Comparison of ENCODE assay signal across 13 mouse cellular contexts in genomic region chr1:137929764-137930163, GRCm38 (mm10).
DNase-seq lines count a peak whose midpoint lies in the region; ATAC-seq and TF ChIP-seq lines count a peak whose summit lies in the region.
"Had no signal": no experiment of that assay in that cellular context is flagged by ENCODE, and none has a peak within 500 bp of the region (broad histone marks: within the 10 kb centered on the region; RNA-seq: fewer than 3 reads in every experiment).

No protein-coding gene starts in this region.

- no peak for ATAC-seq in cerebellum, adult (ENCODE audit: insufficient number of reproducible peaks, low FRiP score, low TSS enrichment)
- no peak for ATAC-seq in hindbrain, embryonic 12.5 days (ENCODE audit: low FRiP score)
- no peak for ATAC-seq in megakaryocyte progenitor cell, adult 5-6 weeks (replicated peaks; ENCODE audit: poor library complexity)

- H3K4me3 ChIP-seq in hindbrain, embryonic 10.5 days = no peak overlapping the region
- H3K4me3 ChIP-seq in hindbrain, embryonic 12.5 days = no peak overlapping the region
- no peak overlapping the region for H3K4me3 ChIP-seq in embryonic fibroblast, embryonic 13.5 days (ENCODE audit: insufficient read depth, low read length)
- H3K4me3 ChIP-seq: megakaryocyte, embryonic 14.5 days had no signal

- no peaks in the 10 kb centered on the region for H3K27me3 ChIP-seq in hindbrain, embryonic 10.5 days (ENCODE audit: insufficient read depth, poor library complexity, severe bottlenecking)
- no peaks in the 10 kb centered on the region for H3K27me3 ChIP-seq in hindbrain, embryonic 12.5 days
- H3K27me3 ChIP-seq: megakaryocyte, embryonic 14.5 days had no signal

- H3K9me3 ChIP-seq in hindbrain, embryonic 10.5 days = no peaks in the 10 kb centered on the region
- H3K9me3 ChIP-seq in hindbrain, embryonic 12.5 days (replicated peaks) = no peaks in the 10 kb centered on the region
- H3K9me3 ChIP-seq: megakaryocyte, embryonic 14.5 days had no signal

- DNase-seq in cerebellum, adult 11-12 months = peak; percentile 51
- DNase-seq in hindbrain, embryonic 10.5 days (ENCODE audit: low spot score) = no peak
- peak; percentile 50 for DNase-seq in Muller cell, postnatal 12 days (ENCODE audit: inconsistent ontology term)
- DNase-seq in layer of hippocampus, postnatal 36 days = no peak
- DNase-seq: kidney, adult 8-10 months; thymus, postnatal 36 days had no signal

- peaks cover 54% of the 10 kb centered on the region for H3K36me3 ChIP-seq in hindbrain, embryonic 10.5 days
- H3K36me3 ChIP-seq in hindbrain, embryonic 12.5 days = peaks cover 18% of the 10 kb centered on the region
- H3K36me3 ChIP-seq: G1E had no signal

- TF ChIP-seq POLR2A in embryonic fibroblast, embryonic 13.5 days (IDR thresholded peaks at IDR 0.05; ENCODE audit: low read depth, low read length) = no peak

- H3K9ac ChIP-seq in hindbrain, embryonic 12.5 days = no peak overlapping the region
- H3K9ac ChIP-seq: liver, embryonic 14.5 days had no signal

- peaks cover 50% of the 10 kb centered on the region for H3K4me1 ChIP-seq in hindbrain, embryonic 10.5 days (replicated peaks)
- peaks cover 36% of the 10 kb centered on the region for H3K4me1 ChIP-seq in hindbrain, embryonic 12.5 days
- H3K4me1 ChIP-seq in embryonic fibroblast, embryonic 13.5 days (ENCODE audit: control insufficient read depth, insufficient read depth, low read length) = peaks cover 5% of the 10 kb centered on the region

- TF ChIP-seq CTCF in embryonic fibroblast, embryonic 13.5 days (IDR thresholded peaks at IDR 0.05; ENCODE audit: borderline replicate concordance, insufficient read depth, low read length) = no peak

- H3K4me2 ChIP-seq in hindbrain, embryonic 12.5 days (replicated peaks) = no peak overlapping the region

- H3K27ac ChIP-seq in hindbrain, embryonic 10.5 days = peak overlapping the region; percentile 91
- no peak overlapping the region for H3K27ac ChIP-seq in hindbrain, embryonic 12.5 days
- peak overlapping the region; percentile 80; the same call in 1 of the 2 replicates for H3K27ac ChIP-seq in embryonic fibroblast, embryonic 13.5 days (ENCODE audit: insufficient read depth, low read length)
- H3K27ac ChIP-seq: liver, embryonic 14.5 days had no signal

- 88% methylated on average over 3 of the region's 3 CpGs for WGBS in hindbrain, embryonic 10.5 days
- 89% methylated on average over 3 of the region's 3 CpGs for WGBS in hindbrain, embryonic 12.5 days

Comparison
In these comparisons a context has a peak if more than half of its experiments do, and no peak if none do; other contexts are left out.
1. DNase-seq: peak in cerebellum, adult 11-12 months (single experiment) and Muller cell, postnatal 12 days (single experiment); none in hindbrain, embryonic 10.5 days (single experiment) and layer of hippocampus, postnatal 36 days (0 of 2).